Mouse (Mus musculus): Measurements from ENCODE around the gene E130308A19Rik.
A peak's percentile ranks its signal among the peaks of the same experiment; 100 is the strongest.

The E130308A19Rik gene

DNA sequence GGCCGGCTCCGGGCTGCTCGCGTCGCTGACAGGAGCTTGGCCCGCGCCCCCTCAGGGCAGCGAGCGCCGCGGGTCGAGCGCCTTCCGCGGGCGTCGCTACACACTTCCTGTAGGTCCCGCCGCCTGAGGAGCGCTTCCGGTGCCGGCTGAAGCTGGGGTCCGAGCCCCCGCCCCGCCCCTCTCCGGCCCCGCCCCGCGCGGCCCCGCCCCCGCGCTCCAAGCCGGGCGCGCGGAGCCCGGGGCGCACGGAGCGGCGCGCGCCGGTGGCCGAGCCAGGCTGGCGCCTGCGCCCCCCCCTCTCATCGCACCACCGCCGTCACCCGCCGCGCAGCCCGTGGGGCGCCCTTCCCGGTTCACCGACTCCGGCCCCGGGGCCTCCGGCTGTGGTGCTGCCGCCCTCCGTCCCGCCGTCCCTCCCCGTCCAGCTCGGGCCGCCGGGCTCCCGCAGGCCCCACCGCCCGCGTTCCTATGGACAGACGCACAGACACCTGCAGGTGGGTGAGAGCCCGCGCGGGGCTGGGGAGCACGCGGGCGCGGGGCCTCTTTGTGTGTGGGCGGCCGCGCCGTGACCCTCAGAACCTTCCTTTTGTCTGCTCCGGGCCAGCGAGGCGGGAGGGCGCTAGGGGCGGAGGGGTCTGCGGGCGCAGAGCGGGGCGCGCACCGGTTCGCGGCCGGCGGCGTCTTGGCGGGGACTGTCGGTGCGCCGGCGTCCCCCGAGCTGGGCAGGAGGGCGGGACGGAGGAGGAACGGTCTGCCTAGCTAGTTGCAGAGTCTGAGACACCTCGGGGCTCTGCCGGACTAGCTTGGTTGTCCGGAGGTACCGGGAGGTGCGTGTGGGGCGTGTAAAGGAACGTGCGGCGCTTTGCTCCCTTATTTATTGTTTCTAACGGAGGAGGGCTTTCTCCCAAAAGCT lies at the start of gene E130308A19Rik:
Gene E130308A19Rik, plus strand, starts transcription at position 214 of the 913 bp plus-strand sequence.
- DNase-seq (ENCODE audit: low spot score), result peak; percentile 52

- peak; percentile 6 for DNase-seq (ENCODE audit: low spot score)
Observed at GRCm38 (mm10) chr4:59580495-59581281, 45.3 kb upstream of the E130308A19Rik start.

GRCm38 (mm10) chr4:59581314-59582185 lies 44.5 kb upstream of the E130308A19Rik start, which contains the start of gene Hsdl2:
Hsdl2 (plus strand) TSS chr4:59581563.
- peak; percentile 93 for DNase-seq (ENCODE audit: low spot score)

DNA sequence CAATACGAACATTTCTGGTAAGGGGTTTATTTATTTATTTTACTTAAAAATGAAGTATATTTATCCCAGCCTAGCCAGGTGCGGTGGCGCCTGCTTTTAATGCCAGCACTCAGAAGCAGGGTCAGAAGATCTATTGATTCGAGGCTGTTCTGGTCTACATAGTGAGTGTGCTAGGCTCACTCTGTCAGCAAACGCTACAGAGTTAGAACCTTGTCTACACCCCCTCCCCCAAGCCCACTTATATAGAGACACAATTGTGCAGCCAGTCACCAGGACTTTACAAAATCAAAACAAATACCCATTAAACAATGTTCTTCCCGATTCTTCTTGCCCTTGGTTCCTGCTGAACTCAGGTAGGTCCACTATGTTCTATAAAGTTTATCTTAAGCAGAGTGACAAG lies 43.8 kb upstream of the E130308A19Rik start:
- no peak for DNase-seq (ENCODE audit: low spot score)

DNA sequence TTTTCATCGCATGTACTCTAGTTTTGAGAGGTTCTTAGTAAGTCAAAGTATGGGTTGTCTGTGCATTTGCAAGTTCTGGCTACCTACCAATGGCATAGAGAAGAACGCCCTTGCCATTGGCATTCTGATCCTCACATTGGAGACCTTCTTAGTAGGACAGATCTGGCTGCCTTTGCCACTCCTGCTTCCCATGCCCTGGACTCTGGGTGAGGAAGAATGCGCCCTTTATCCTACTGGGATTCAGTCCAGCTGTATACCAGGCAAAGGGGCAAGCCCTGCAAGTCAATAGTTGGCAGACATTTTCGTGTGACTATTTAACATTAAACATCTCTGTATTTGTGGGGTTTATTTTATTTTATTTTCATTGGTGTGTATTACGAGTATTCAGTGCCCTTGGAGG lies 40.9 kb upstream of the E130308A19Rik start:
- DNase-seq (ENCODE audit: low spot score), result no peak

DNA sequence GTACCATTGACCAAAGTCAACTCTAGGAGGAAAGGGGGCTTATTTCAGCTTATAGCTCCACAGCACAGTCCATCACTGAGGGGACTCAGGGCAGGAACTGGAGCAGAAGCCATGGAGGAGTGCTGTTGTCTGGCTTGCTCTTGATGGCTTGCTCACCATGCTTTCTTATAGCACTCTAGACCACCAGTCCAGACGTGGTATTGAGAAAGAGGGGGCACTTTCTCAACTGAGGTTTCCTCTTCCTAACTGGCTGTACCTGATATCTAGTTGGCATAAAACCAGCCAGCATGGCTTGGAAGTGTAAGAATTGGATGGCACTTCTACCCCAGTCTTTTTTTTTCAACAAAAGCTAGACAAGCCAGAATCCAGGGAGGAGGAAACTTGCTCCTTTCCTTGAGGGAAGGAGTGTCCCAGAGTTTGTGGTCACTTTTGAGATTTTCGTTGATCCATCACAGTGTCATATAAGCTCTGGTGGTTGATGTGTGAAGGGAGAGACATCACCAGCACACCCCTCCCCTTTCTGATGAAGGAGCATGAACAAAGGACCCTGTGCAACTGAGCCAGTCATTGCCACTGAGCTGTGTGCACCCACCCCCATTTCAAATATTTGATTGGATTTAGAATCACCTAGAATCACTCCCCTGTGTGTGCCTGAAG lies 38.7 kb upstream of the E130308A19Rik start:
- DNase-seq (ENCODE audit: low spot score), result no peak

GRCm38 (mm10) chr4:59587872-59588226 lies 38.2 kb upstream of the E130308A19Rik start:
- no peak for DNase-seq (ENCODE audit: low spot score)

DNA sequence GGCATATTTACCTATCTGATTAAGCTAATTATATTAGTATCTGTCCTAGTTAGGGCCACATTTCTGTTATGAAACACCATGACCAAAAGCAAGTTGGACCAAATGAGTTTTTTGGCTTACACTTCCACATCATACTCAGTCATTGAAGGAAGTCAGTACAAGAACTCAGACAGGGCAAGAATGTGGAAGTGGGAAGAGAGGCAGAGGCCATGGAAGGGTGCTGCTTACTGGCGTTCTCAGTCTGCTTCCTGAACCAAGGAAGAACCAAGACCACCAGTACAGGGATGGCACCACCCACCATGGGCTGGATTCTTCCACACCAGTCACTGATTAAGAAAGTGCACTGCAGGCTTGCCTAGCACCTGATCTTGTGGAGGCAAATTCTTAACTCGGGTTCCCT lies 31.4 kb upstream of the E130308A19Rik start:
- no peak for DNase-seq (ENCODE audit: low spot score)

DNA sequence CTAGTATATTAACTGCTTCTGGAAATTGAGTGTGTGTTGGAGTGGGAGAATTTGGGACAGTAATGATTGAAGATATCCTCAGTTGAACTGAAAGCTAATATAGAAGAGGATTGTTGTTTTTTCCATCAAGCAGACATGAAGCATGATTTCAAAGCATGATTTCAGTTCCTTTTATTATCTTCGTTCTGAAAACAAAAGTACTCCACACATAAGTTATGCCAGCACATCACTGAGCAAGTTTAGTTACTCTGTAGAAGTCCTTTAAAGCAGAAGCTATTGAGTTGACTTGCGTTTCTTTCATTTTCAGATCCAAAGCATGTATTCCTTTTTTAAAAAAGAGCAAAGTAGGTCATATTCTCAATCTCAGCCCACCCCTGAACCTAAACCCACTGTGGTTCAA lies 29.5 kb upstream of the E130308A19Rik start:
- DNase-seq (ENCODE audit: low spot score), result no peak

- DNase-seq (ENCODE audit: low spot score), result no peak
Observed at GRCm38 (mm10) chr4:59602704-59603103, 23.3 kb upstream of the E130308A19Rik start.

GRCm38 (mm10) chr4:59604892-59605291 lies 21.1 kb upstream of the E130308A19Rik start:
- no peak for DNase-seq (ENCODE audit: low spot score)

GRCm38 (mm10) chr4:59605501-59605900 lies 20.5 kb upstream of the E130308A19Rik start:
- DNase-seq (ENCODE audit: low spot score), result no peak

- no peak for DNase-seq (ENCODE audit: low spot score)
Observed at GRCm38 (mm10) chr4:59610411-59610810, 15.6 kb upstream of the E130308A19Rik start.

- no peak for DNase-seq (ENCODE audit: low spot score)
Observed at GRCm38 (mm10) chr4:59614986-59615385, 11.0 kb upstream of the E130308A19Rik start.

DNA sequence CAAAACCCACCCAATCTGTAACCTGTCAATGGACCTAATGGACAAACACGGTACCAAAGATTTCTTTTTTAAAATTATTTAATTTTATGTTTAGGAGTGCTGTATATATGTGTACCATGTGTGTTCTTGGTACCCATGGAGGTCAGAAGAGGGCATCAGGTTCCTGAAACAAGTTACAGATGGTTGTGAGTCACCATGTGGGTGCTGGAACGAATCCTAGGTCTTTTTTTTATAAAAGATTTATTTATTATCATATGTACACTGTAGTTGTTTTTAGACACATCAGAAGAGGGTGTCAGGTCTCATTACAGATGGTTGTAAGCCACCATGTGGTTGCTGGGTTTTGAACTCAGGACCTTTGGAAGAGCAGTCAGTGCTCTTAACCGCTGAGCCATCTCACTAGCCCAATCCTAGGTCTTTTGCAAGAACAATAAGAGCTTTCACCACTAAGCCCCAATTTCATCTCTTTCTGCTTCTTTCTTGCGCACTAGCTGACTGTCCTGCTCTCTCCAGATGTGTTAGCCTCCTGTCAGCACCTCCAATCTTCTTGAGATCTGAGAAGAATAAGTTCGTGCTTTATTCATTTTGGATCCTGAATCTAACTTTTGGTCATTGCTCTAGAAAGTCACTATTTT lies 6.3 kb upstream of the E130308A19Rik start:
- DNase-seq (ENCODE audit: low spot score), result no peak

GRCm38 (mm10) chr4:59625676-59625997 lies 374 bp upstream of the E130308A19Rik start:
- DNase-seq (ENCODE audit: low spot score), result no peak

DNA sequence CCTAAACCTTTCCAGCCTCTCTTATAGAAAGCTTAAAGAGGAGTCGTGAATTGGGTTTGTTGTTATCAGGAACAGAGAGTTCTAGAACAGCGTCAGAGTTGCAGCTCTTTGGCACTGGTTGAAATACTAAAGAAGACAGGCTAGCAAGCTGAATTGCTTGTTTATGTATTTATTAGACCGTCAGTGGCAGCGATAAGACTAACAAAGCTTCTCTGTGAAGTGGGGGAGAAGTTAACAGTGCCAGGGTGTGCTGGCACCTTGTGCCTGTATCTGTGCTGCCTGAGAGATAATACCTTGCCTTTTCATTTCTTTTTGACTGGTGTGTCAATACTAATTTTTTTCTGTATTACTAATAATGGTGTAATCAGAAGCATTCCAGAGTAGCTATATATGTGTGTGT lies 2.2 kb downstream of the E130308A19Rik start:
- no peak for DNase-seq (ENCODE audit: low spot score)

DNA sequence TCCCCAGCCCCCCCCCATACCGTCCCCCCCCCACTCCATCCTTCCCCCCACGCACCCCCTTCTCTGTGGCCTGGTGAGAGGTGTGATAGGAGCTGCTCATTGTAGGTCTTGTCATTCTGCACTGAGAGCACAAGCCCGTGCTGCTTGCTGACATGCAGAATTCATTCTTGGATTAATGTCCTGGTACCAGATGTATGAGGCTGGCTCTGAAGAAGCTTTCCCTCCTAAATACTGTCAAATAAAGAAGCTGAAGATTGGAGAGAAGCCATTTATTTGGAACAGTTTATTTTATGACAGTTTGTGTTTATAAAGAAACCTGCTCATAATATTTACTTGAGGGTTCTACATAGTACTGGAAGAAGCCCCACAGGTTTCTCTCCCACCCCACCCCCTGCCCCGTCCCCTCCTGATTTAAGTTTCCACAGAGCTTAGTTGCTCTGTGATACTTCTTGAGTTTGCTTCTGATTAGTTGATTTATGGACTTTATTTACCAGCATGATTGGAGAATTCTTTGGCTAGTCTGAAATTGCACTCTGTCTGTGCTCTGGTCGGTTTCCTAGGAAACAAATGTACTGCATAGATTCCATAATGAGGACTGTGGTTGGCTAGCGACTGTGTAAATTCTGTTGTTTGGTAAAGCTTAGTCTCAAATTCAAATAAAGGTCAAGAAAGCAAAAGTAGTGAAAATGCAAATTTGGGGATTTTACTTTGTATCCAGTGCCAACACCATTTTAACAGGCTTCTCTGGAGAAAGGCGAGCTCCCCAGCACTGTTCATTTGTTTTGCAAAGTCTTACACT lies 3.3 kb downstream of the E130308A19Rik start:
- DNase-seq (ENCODE audit: low spot score), result no peak

GRCm38 (mm10) chr4:59630122-59630521 lies 4.1 kb downstream of the E130308A19Rik start:
- DNase-seq (ENCODE audit: low spot score), result no peak

DNA sequence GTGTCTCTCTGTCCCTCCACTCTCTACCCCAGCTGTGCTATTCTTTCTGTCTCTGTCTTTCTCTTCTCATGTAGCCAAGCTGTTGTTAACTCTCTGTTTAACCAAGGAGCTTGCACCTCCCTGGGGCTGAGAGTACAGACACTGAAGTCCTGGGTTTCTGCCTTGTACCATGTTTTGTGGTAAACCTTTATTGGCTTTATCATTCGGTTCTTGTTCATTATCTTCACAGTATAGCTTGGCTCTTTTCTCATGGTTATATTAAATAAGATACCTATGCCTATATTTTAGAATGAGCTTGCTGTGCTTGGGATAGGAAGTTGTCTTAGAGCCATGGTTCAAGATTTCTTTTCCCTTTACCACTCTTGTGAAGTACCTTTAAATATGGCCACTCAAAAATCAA lies 8.5 kb downstream of the E130308A19Rik start:
- DNase-seq (ENCODE audit: low spot score), result no peak

Measured in ovary, postnatal 14 days (tissue).